Mouse (Mus musculus) stomach, embryonic 14.5 days (tissue): ENCODE measurements around the gene Cadm1. TPM values are rescaled to one million over a fixed set of nuclear protein-coding genes. Genes with fewer than 3 reads are reported as not detected.

Experiments used
- ATAC-seq: fragments of 200-750 bp; cut with Nextera tagmentation; 2 replicates; pipeline ENCODE4 v1.8.0; 2017; ENCODE audit warnings: low read depth, moderate TSS enrichment; ENCODE audit not compliant: insufficient number of reproducible peaks, insufficient read depth, low FRiP score
- H3K27ac ChIP-seq: fragments of 300-500 bp; sonication (generic); 2 replicates; pipeline ENCODE4 v1.5.1; 2014; ENCODE audit warnings: mild to moderate bottlenecking, low read length, moderate library complexity, mixed read lengths
- H3K27me3 ChIP-seq: fragments of 300-500 bp; sonication (generic); 2 replicates; pipeline ENCODE4 v1.6.1; 2014; ENCODE audit warnings: low read length, control low read depth, mixed read lengths; ENCODE audit not compliant: control insufficient read depth, insufficient read depth
- H3K36me3 ChIP-seq: fragments of 300-500 bp; sonication (generic); 2 replicates; pipeline ENCODE4 v1.6.1; 2014; ENCODE audit warnings: mild to moderate bottlenecking, control low read depth, low read length, moderate library complexity, mixed read lengths; ENCODE audit not compliant: control insufficient read depth, insufficient read depth
- H3K4me1 ChIP-seq: fragments of 300-500 bp; sonication (generic); 2 replicates; pipeline ENCODE4 v1.6.1; 2014; ENCODE audit warnings: low read length, control low read depth, mixed read lengths; ENCODE audit not compliant: control insufficient read depth, insufficient read depth
- H3K4me2 ChIP-seq: fragments of 300-500 bp; sonication (generic); replicated peaks from 2 replicates; pipeline ENCODE4 v1.6.1; 2014; ENCODE audit warnings: low read depth, low read length, control low read depth
- H3K4me3 ChIP-seq: fragments of 300-500 bp; sonication (generic); 2 replicates; pipeline ENCODE4 v1.5.1; 2014; ENCODE audit warnings: low read depth, low read length, control low read depth
- H3K9ac ChIP-seq: fragments of 300-500 bp; sonication (generic); replicated peaks from 2 replicates; pipeline ENCODE4 v1.6.1; 2014; ENCODE audit warnings: low read depth, mild to moderate bottlenecking, control low read depth, low read length, moderate library complexity, mixed read lengths
- H3K9me3 ChIP-seq: fragments of 300-500 bp; sonication (generic); 2 replicates; pipeline ENCODE4 v1.6.1; 2016; ENCODE audit warnings: low read depth, low read length, control low read depth; ENCODE audit not compliant: control insufficient read depth
- whole genome bisulfite sequencing: fragments of 180-500 bp; shearing (Covaris S2); extraction: QIAGEN DNeasy Blood & Tissue Kit; methylation state at CpG from one replicate; pipeline ENCODE4 v1.1.7; 2014; 5-methylcytosine and 5-hydroxymethylcytosine counted together
- polyA plus RNA-seq: library from polyadenylated mRNA; unstranded; fragments of >200 nt; fragmentation: Nextera tagmentation; extraction: Ambion mirVana; gene quantifications from 2 replicates; pipeline ENCODE4 v1.2.1, GENCODE M21; 2014

Cadm1 gene
- polyA plus RNA-seq, 1 experiment from 2014 or later = 70.5 TPM

GRCm38 (mm10) chr9:47753127-47753526 lies 223.2 kb downstream of the Cadm1 start:
- 80% methylated on average over 7 of the region's 7 CpGs for WGBS
- Histone ChIP-seq H3K27me3 (no peaks in the 10 kb centered on the region), H3K4me1 (no peaks in the 10 kb centered on the region)

GRCm38 (mm10) chr9:47755119-47755518 lies 225.1 kb downstream of the Cadm1 start:
- Histone ChIP-seq H3K4me2 (no peak overlapping the region), H3K27me3 (no peaks in the 10 kb centered on the region), H3K9me3 (no peaks in the 10 kb centered on the region), H3K9ac (no peak overlapping the region), H3K4me1 (peaks cover 3% of the 10 kb centered on the region; the same call in 1 of the 2 replicates), H3K27ac (no peak overlapping the region), H3K4me3 (no peak overlapping the region), H3K36me3 (no peaks in the 10 kb centered on the region)
- ATAC-seq = no peak
- WGBS = 62% methylated on average over 12 of the region's 12 CpGs

More at GRCm38 (mm10) chr9:47753127-47753526, 223.2 kb downstream of the Cadm1 start:
- no peak overlapping the region for H3K9ac ChIP-seq
- H3K4me3 ChIP-seq = no peak overlapping the region
- H3K36me3 ChIP-seq = no peaks in the 10 kb centered on the region
- H3K27ac ChIP-seq = no peak overlapping the region
- H3K9me3 ChIP-seq = no peaks in the 10 kb centered on the region
- no peak overlapping the region for H3K4me2 ChIP-seq
- no peak for ATAC-seq

- Histone ChIP-seq H3K9ac (no peak overlapping the region), H3K4me1 (peaks cover 3% of the 10 kb centered on the region; the same call in 1 of the 2 replicates), H3K27me3 (no peaks in the 10 kb centered on the region), H3K9me3 (no peaks in the 10 kb centered on the region), H3K4me2 (no peak overlapping the region), H3K36me3 (no peaks in the 10 kb centered on the region), H3K27ac (no peak overlapping the region), H3K4me3 (no peak overlapping the region)
- WGBS = 70% methylated on average over 2 of the region's 2 CpGs
- ATAC-seq = no peak
These were observed 227.8 kb downstream of the Cadm1 start for GRCm38 (mm10) chr9:47757798-47758197.

GRCm38 (mm10) chr9:47758320-47758719 lies 228.3 kb downstream of the Cadm1 start:
- Histone ChIP-seq H3K9me3 (no peaks in the 10 kb centered on the region), H3K4me3 (no peak overlapping the region), H3K4me2 (no peak overlapping the region), H3K9ac (no peak overlapping the region), H3K36me3 (no peaks in the 10 kb centered on the region), H3K27me3 (no peaks in the 10 kb centered on the region), H3K27ac (no peak overlapping the region), H3K4me1 (peaks cover 3% of the 10 kb centered on the region; the same call in 1 of the 2 replicates)
- ATAC-seq = no peak
- WGBS = 51% methylated on average over 3 of the region's 3 CpGs

GRCm38 (mm10) chr9:47759807-47760206 lies 229.8 kb downstream of the Cadm1 start:
- WGBS = 71% methylated on average over 7 of the region's 7 CpGs
- Histone ChIP-seq H3K4me1 (peaks cover 5% of the 10 kb centered on the region), H3K4me3 (no peak overlapping the region), H3K27ac (no peak overlapping the region), H3K36me3 (no peaks in the 10 kb centered on the region), H3K9ac (no peak overlapping the region), H3K27me3 (no peaks in the 10 kb centered on the region), H3K9me3 (no peaks in the 10 kb centered on the region), H3K4me2 (no peak overlapping the region)
- no peak for ATAC-seq

GRCm38 (mm10) chr9:47761601-47762000 lies 231.6 kb downstream of the Cadm1 start:
- Histone ChIP-seq H3K27me3 (no peaks in the 10 kb centered on the region), H3K9me3 (no peaks in the 10 kb centered on the region), H3K27ac (no peak overlapping the region), H3K36me3 (no peaks in the 10 kb centered on the region), H3K4me1 (peaks cover 18% of the 10 kb centered on the region), H3K4me3 (no peak overlapping the region), H3K4me2 (no peak overlapping the region), H3K9ac (no peak overlapping the region)
- 80% methylated on average over 5 of the region's 5 CpGs for WGBS
- ATAC-seq = no peak

GRCm38 (mm10) chr9:47762913-47763312 lies 232.9 kb downstream of the Cadm1 start:
- no peak for ATAC-seq

GRCm38 (mm10) chr9:47764920-47765319 lies 234.9 kb downstream of the Cadm1 start:
- H3K4me2 ChIP-seq = no peak overlapping the region
- H3K27ac ChIP-seq = no peak overlapping the region
- no peaks in the 10 kb centered on the region for H3K9me3 ChIP-seq
- no peaks in the 10 kb centered on the region for H3K36me3 ChIP-seq
- no peak overlapping the region for H3K4me3 ChIP-seq
- peaks cover 15% of the 10 kb centered on the region for H3K4me1 ChIP-seq
- no peak for ATAC-seq
- WGBS = 24% methylated on average over 5 of the region's 5 CpGs
- no peak overlapping the region for H3K9ac ChIP-seq
- H3K27me3 ChIP-seq = no peaks in the 10 kb centered on the region

More at GRCm38 (mm10) chr9:47762913-47763312, 232.9 kb downstream of the Cadm1 start:
- Histone ChIP-seq H3K27ac (no peak overlapping the region), H3K4me1 (peaks cover 18% of the 10 kb centered on the region), H3K4me2 (no peak overlapping the region), H3K4me3 (no peak overlapping the region), H3K36me3 (no peaks in the 10 kb centered on the region), H3K9me3 (no peaks in the 10 kb centered on the region), H3K27me3 (no peaks in the 10 kb centered on the region), H3K9ac (no peak overlapping the region)
- WGBS = 56% methylated on average over 5 of the region's 5 CpGs

- Histone ChIP-seq H3K9me3 (no peaks in the 10 kb centered on the region), H3K27ac (no peak overlapping the region), H3K9ac (no peak overlapping the region), H3K36me3 (no peaks in the 10 kb centered on the region), H3K4me1 (peaks cover 15% of the 10 kb centered on the region), H3K4me3 (no peak overlapping the region), H3K4me2 (no peak overlapping the region), H3K27me3 (no peaks in the 10 kb centered on the region)
- ATAC-seq = no peak
- WGBS = 45% methylated on average over 13 of the region's 13 CpGs
These were observed 235.3 kb downstream of the Cadm1 start for GRCm38 (mm10) chr9:47765323-47765722.
